Mouse (Mus musculus): Measurements from ENCODE around the gene 4833439L19Rik. TPM values are rescaled to one million over a fixed set of nuclear protein-coding genes. Genes with fewer than 3 reads are reported as not detected.

The 4833439L19Rik gene
- polyA plus RNA-seq, 1 experiment: 158 TPM

GRCm38 (mm10) chr13:54521181-54521580, 44.1 kb downstream of the 4833439L19Rik start:
- DNase-seq (ENCODE audit: low read depth): no peak

GRCm38 (mm10) chr13:54520221-54520620, 45.0 kb downstream of the 4833439L19Rik start:
- no peak for DNase-seq (ENCODE audit: low read depth)

GRCm38 (mm10) chr13:54505920-54506319, 59.3 kb downstream of the 4833439L19Rik start:
- no peak for DNase-seq (ENCODE audit: low read depth)

- peak; percentile 17 for DNase-seq (ENCODE audit: low read depth)
Measured at GRCm38 (mm10) chr13:54504611-54505260, 60.5 kb downstream of the 4833439L19Rik start.

GRCm38 (mm10) chr13:54503604-54504521, 61.4 kb downstream of the 4833439L19Rik start, which contains the start of gene Simc1:
Simc1 (plus strand) TSS chr13:54503779.
- no peak for DNase-seq (ENCODE audit: low read depth)

- no peak for DNase-seq (ENCODE audit: low read depth)
Measured at GRCm38 (mm10) chr13:54503278-54503603, 62.0 kb downstream of the 4833439L19Rik start.

GRCm38 (mm10) chr13:54501957-54502690, 63.1 kb downstream of the 4833439L19Rik start:
- no peak for DNase-seq (ENCODE audit: low read depth)

GRCm38 (mm10) chr13:54501352-54501751, 63.9 kb downstream of the 4833439L19Rik start:
- DNase-seq (ENCODE audit: low read depth): no peak

Other genes starting within 250 kb of the 4833439L19Rik start
- 5.9 and 7.3 TPM in 2 replicates for gene Cplx2, start 194.1 kb downstream of the 4833439L19Rik start, polyA plus RNA-seq (2012; rRNA removed)
- 21.6 and 30.9 TPM in 2 replicates for gene Thoc3, start 96.6 kb downstream of the 4833439L19Rik start, polyA plus RNA-seq (2012; rRNA removed)
- gene Simc1, start 61.7 kb downstream of the 4833439L19Rik start, polyA plus RNA-seq (2012; rRNA removed): 11.6 and 14.0 TPM in 2 replicates
- gene Arl10, start 9.6 kb upstream of the 4833439L19Rik start, polyA plus RNA-seq (2012; rRNA removed): 19.9 and 21.4 TPM in 2 replicates
- gene Nop16, start 24.7 kb upstream of the 4833439L19Rik start, polyA plus RNA-seq (2012; rRNA removed): 9.0 and 10.0 TPM in 2 replicates
- gene Higd2a, start 24.8 kb upstream of the 4833439L19Rik start, polyA plus RNA-seq (2012; rRNA removed): 119 and 123 TPM in 2 replicates
- 45.1 and 46.0 TPM in 2 replicates for gene Cltb, start 45.9 kb upstream of the 4833439L19Rik start, polyA plus RNA-seq (2012; rRNA removed)
- 32.7 and 35.9 TPM in 2 replicates for gene Faf2, start 56.3 kb upstream of the 4833439L19Rik start, polyA plus RNA-seq (2012; rRNA removed)
- gene Rnf44, start 128.5 kb upstream of the 4833439L19Rik start, polyA plus RNA-seq (2012; rRNA removed): 117 and 139 TPM in 2 replicates
- gene Cdhr2, start 136.0 kb upstream of the 4833439L19Rik start, polyA plus RNA-seq (2012; rRNA removed): 4.8 and 6.5 TPM in 2 replicates
- 0.11 and 0.27 TPM in 2 replicates for gene Gprin1, start 184.4 kb upstream of the 4833439L19Rik start, polyA plus RNA-seq (2012; rRNA removed)
- not detected in 2 replicates for gene Sncb, start 201.2 kb upstream of the 4833439L19Rik start, polyA plus RNA-seq (2012; rRNA removed)
- gene Eif4e1b, start 218.6 kb upstream of the 4833439L19Rik start, polyA plus RNA-seq (2012; rRNA removed): 0.11 TPM in 1 of 2 replicates, not detected in the other
- gene Tspan17, start 223.9 kb upstream of the 4833439L19Rik start, polyA plus RNA-seq (2012; rRNA removed): 26.9 and 44.3 TPM in 2 replicates

All from gonadal fat pad, adult 2 months (tissue).